Mouse (Mus musculus) ES-E14 (cell line): ENCODE results near the gene Gm9821. TPM values are rescaled to one million over a fixed set of nuclear protein-coding genes. Genes with fewer than 3 reads are reported as not detected.

ENCODE experiments used
- DNase-seq: peaks from one replicate; pipeline ENCODE4 v3.0.0-alpha.2; 2013; ENCODE audit warnings: low read depth, low spot score
- H3K27ac ChIP-seq: 2 replicates; pipeline ENCODE4 v1.5.1; 2012; ENCODE audit warnings: low read depth, mild to moderate bottlenecking, low read length, moderate library complexity, mixed read lengths; ENCODE audit not compliant: poor library complexity, insufficient read depth, severe bottlenecking
- H3K36me3 ChIP-seq: 2 replicates; pipeline ENCODE4 v1.6.1; 2012; ENCODE audit warnings: mild to moderate bottlenecking, low read length, moderate library complexity, mixed read lengths; ENCODE audit not compliant: control insufficient read depth, poor library complexity, insufficient read depth, severe bottlenecking
- H3K4me1 ChIP-seq, 2 experiments: fragments of 150-350 bp in 1 of 2; sonication (generic) in 1 of 2; 2 replicates each; pipeline ENCODE4 v1.6.1; 2012; ENCODE audit warnings: low read length in 2 of 2, mild to moderate bottlenecking in 1 of 2, mixed read lengths in 1 of 2; ENCODE audit not compliant: control insufficient read depth in 2 of 2, insufficient read depth in 2 of 2, poor library complexity in 1 of 2
- H3K4me3 ChIP-seq, 2 experiments: fragments of 150-350 bp in 1 of 2; sonication (generic) in 1 of 2; 2 replicates each; pipeline ENCODE4 v1.5.1; 2012; ENCODE audit warnings: low read length in 2 of 2, low read depth in 1 of 2, mild to moderate bottlenecking in 1 of 2, mixed read lengths in 1 of 2; ENCODE audit not compliant: insufficient read depth in 1 of 2, poor library complexity in 1 of 2, severe bottlenecking in 1 of 2
- H3K9ac ChIP-seq: 2 replicates; pipeline ENCODE4 v1.6.1; 2012; ENCODE audit warnings: low read depth, mild to moderate bottlenecking, low read length, mixed read lengths; ENCODE audit not compliant: poor library complexity, insufficient read depth, severe bottlenecking
- H3K9me3 ChIP-seq: fragments of 150-350 bp; sonication (generic); 2 replicates; pipeline ENCODE4 v1.6.1; 2012; ENCODE audit warnings: low read depth, mild to moderate bottlenecking, low read length; ENCODE audit not compliant: control insufficient read depth, insufficient read depth
- CHD2 ChIP-seq: IDR thresholded peaks from 2 replicates; pipeline ENCODE4 v1.6.1; 2014; ENCODE audit warnings: mild to moderate bottlenecking, low read depth, low read length, inconsistent platforms
- HCFC1 ChIP-seq: IDR thresholded peaks from 2 replicates; pipeline ENCODE4 v1.6.1; 2012; ENCODE audit warnings: low read length, inconsistent platforms, borderline replicate concordance; ENCODE audit not compliant: insufficient read depth
- MAFK ChIP-seq: IDR thresholded peaks from 2 replicates; pipeline ENCODE4 v1.6.1; 2014; ENCODE audit warnings: mild to moderate bottlenecking, low read depth, low read length, inconsistent platforms; ENCODE audit not compliant: insufficient read depth
- ZC3H11A ChIP-seq: IDR thresholded peaks from 2 replicates; pipeline ENCODE4 v1.6.1; 2012; ENCODE audit warnings: low read depth, mild to moderate bottlenecking, inconsistent platforms, low read length, borderline replicate concordance
- ZNF384 ChIP-seq: IDR thresholded peaks from 2 replicates; pipeline ENCODE4 v1.6.1; 2012; ENCODE audit warnings: low read depth, low read length, inconsistent platforms
- in situ Hi-C, 2 experiments: fragments of 600-800 bp; cut with MboI; formaldehyde crosslinking; loops; one replicate each; pipeline ENCODE4 v1.15.1; 2025; ENCODE audit warnings: low sequenced_read_pairs in 2 of 2, inconsistent platforms in 1 of 2; ENCODE audit not compliant: unreplicated experiment in 2 of 2
- total RNA-seq: library from RNA; depleted of rRNA; stranded (reverse); fragments of 300-350 nt; gene quantifications from 2 replicates; pipeline ENCODE4 v1.2.3, GENCODE M21; 2012

The Gm9821 gene
- total RNA-seq, 1 experiment: 0.18 TPM

DNA sequence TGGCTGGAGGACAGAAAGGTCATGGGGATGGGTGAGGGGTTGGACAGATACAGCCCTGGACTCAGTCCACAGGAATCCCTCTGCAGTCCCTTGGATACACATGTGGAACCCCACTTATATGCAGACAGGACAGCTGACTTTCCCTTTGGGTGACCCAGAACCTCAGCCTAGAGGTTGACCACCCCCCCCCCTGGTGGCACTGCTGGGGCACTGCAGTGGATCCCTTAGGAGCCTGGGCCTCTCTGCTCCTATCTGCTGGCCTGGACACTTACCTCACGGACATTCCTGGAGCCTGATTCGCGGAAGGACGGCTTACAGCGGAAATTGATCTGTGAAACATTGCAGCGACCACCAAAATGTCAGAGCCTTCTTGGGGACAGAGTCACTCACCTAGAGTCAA lies 3.1 kb upstream of the Gm9821 start:
- peaks cover 32% of the 10 kb centered on the region for H3K36me3 ChIP-seq
- TF ChIP-seq ZNF384: no peak
- TF ChIP-seq ZC3H11A: no peak
- no peak for TF ChIP-seq CHD2
- TF ChIP-seq HCFC1: no peak
- TF ChIP-seq MAFK: no peak
- no peak overlapping the region for H3K9ac ChIP-seq
- peaks cover 0 to 16% of the 10 kb centered on the region in 2 experiments; a peak in 3 of 4 replicates for H3K4me1 ChIP-seq
- no peak overlapping the region for H3K27ac ChIP-seq
- no peaks in the 10 kb centered on the region for H3K9me3 ChIP-seq
- in situ Hi-C loops: no loop called here
- DNase-seq: no peak
- H3K4me3 ChIP-seq: no peak overlapping the region

- H3K4me1 ChIP-seq: peaks cover 0 to 18% of the 10 kb centered on the region in 2 experiments; a peak in 3 of 4 replicates
- no peaks in the 10 kb centered on the region for H3K9me3 ChIP-seq
- no peak overlapping the region for H3K27ac ChIP-seq
- peaks cover 14% of the 10 kb centered on the region for H3K36me3 ChIP-seq
- DNase-seq: no peak
- TF ChIP-seq CHD2 (no peak), HCFC1 (no peak), ZNF384 (no peak), MAFK (no peak), ZC3H11A (no peak)
- peak overlapping the region in 1 of 2 experiments; percentile 20; a peak in 2 of 4 replicates for H3K4me3 ChIP-seq
- in situ Hi-C loops: no loop called here
- H3K9ac ChIP-seq: peak overlapping the region; percentile 26; the same call in 1 of the 2 replicates
Measured at GRCm38 (mm10) chr2:91944170-91944950, 1.1 kb upstream of the Gm9821 start.

GRCm38 (mm10) chr2:91946836-91947235 lies 1.3 kb downstream of the Gm9821 start:
- peaks cover 0 to 30% of the 10 kb centered on the region in 2 experiments; a peak in 3 of 4 replicates for H3K4me1 ChIP-seq
- peaks cover 8% of the 10 kb centered on the region; the same call in 1 of the 2 replicates for H3K36me3 ChIP-seq
- DNase-seq: no peak
- no peak overlapping the region for H3K4me3 ChIP-seq
- no peak overlapping the region for H3K27ac ChIP-seq
- TF ChIP-seq ZNF384 (no peak), ZC3H11A (no peak), HCFC1 (no peak), CHD2 (no peak), MAFK (no peak)
- H3K9me3 ChIP-seq: no peaks in the 10 kb centered on the region
- in situ Hi-C loops: no loop called here
- H3K9ac ChIP-seq: no peak overlapping the region

- H3K9me3 ChIP-seq: no peaks in the 10 kb centered on the region
- no peak for DNase-seq
- TF ChIP-seq HCFC1 (no peak), CHD2 (no peak), MAFK (no peak), ZC3H11A (no peak), ZNF384 (no peak)
- peaks cover 6% of the 10 kb centered on the region; the same call in 1 of the 2 replicates for H3K36me3 ChIP-seq
- H3K4me3 ChIP-seq: no peak overlapping the region
- peaks cover 0 to 30% of the 10 kb centered on the region in 2 experiments; a peak in 3 of 4 replicates for H3K4me1 ChIP-seq
- no peak overlapping the region for H3K27ac ChIP-seq
- no peak overlapping the region for H3K9ac ChIP-seq
- in situ Hi-C loops: no loop called here
Measured at GRCm38 (mm10) chr2:91947397-91948150, 2.1 kb downstream of the Gm9821 start.
